Mouse (Mus musculus): ENCODE results near the gene Kif21a.

Gene Kif21a

DNA sequence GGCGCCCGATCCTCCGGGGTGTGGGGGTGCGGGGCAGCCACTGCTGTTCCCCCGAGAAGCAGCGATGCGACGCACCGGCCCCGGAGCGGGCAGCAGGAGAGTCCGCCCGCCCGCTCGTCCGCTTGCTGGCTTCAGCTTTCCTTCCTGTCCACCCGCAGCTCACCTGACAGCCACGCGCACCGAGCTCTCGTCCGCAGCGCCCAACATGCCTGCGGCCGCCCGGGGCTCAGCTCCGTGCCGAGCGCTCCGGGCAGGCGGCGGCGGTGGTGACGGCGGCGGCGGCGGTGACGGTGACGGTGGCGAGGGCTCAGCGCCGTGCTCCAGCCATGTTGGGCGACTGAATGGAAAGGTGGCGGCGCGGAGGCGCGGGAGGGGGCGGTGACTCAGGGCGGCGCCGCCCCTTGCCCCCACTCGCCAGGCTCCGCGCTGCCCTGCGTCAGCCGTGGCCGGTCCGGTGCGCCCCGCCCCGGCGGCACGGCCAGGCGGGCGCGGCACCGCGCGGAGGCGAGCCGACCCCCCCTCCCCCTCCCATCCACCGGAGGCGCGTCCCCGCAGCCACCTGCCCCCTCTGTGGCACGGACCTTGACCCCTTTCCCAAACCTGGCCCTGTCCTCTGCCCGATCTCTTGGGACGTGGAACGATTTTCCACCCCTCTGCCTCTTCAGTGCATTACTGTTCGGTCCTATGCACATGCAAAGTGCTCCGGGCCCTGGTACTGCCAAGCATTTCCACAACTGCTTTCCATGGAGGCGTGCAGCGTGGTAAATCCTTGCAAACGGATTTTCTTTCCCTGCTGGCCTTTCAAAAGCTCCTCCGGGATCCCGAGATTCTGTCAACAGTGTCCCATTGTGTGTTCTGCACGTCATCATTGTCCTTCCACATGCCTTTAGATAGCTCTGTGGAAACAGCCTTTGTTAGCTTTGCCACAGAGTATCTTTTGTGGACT lies at the start of gene Kif21a:
Kif21a (minus strand) TSS at position 453 of the 946 bp plus-strand sequence.
- peak; percentile 68 for DNase-seq (ENCODE audit: low spot score)

GRCm38 (mm10) chr15:91096606-91097005 lies 46.9 kb upstream of the Kif21a start:
- no peak for DNase-seq (ENCODE audit: low spot score)

GRCm38 (mm10) chr15:91089427-91089826 lies 39.7 kb upstream of the Kif21a start:
- DNase-seq (ENCODE audit: low spot score): no peak

- DNase-seq (ENCODE audit: low spot score): no peak
These were observed 38.3 kb upstream of the Kif21a start for GRCm38 (mm10) chr15:91088071-91088470.

DNA sequence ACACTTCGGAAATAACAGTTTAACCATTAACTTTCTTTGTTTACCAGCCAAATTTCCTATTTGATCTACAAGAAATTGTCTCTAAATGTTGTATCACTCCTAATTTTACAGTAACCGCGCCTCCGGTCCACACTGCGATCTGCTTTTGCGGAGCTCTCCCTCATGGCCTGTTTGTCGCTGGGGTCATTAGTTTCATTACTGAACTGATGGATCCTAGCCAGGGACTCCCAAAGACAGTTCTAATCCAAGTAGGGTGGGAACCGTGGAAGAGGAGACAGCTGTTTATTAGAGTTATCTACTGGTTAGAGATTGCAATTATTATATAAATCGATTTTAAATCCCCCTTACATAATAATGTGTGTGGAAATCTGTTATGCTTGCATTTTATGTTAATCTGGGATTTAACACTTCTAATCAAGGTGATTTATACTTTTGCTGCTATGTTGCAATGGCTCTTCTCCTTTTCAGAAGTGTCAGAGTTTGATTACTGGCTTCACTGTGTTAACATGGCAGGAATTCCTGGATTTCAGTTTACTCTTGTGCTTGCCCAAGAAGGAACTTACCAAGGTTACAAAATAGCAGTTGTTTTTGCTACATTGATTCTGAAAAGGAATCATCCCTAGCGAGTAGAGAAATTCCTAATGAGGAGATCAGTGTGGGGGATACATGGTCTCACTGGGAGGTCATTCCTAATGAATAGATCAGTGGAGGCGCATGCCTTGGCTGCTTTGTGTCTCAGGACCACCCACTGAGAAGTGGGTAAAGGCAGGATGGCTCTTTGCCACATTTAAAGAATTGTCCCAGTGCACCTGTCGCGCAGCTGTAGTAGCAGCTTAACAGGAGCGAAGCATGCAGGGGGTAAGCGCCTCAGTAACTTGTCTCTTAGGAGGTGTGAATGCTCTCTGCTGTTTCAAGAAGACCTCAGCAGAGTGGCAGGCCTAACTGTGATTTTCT lies 28.0 kb upstream of the Kif21a start:
- DNase-seq (ENCODE audit: low spot score): no peak

GRCm38 (mm10) chr15:91072440-91072839 lies 22.7 kb upstream of the Kif21a start:
- no peak for DNase-seq (ENCODE audit: low spot score)

GRCm38 (mm10) chr15:91064310-91064826 lies 14.6 kb upstream of the Kif21a start:
- DNase-seq (ENCODE audit: low spot score): no peak

GRCm38 (mm10) chr15:91063845-91064244 lies 14.1 kb upstream of the Kif21a start:
- no peak for DNase-seq (ENCODE audit: low spot score)

DNA sequence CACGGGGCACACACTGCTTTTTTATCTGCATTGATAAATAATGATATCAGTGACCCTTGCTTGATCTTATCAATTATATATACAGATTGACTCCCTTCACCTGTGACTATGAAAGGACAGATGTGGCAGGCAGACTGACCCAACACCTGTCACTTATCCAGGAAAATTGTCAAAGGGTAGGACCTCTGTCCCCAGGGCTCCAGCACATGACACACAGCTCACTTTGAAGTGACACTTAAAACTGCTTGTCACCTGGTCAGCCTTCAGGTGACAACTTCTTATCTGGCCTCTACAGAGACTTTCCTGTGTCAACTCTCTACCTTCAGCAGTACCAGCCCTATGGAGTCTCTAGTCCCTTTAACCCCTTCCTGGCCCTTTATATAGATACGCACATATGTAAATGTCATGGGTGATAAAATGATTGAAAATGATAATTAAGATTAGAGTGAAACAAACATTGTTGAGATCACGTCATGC lies 7.2 kb upstream of the Kif21a start:
- no peak for DNase-seq (ENCODE audit: low spot score)

GRCm38 (mm10) chr15:91056176-91056865 lies 6.6 kb upstream of the Kif21a start:
- DNase-seq (ENCODE audit: low spot score): no peak

GRCm38 (mm10) chr15:91048951-91049495 lies 725 bp downstream of the Kif21a start:
- no peak for DNase-seq (ENCODE audit: low spot score)

GRCm38 (mm10) chr15:91047627-91048026 lies 2.1 kb downstream of the Kif21a start:
- no peak for DNase-seq (ENCODE audit: low spot score)

- no peak for DNase-seq (ENCODE audit: low spot score)
These were observed 3.2 kb downstream of the Kif21a start for GRCm38 (mm10) chr15:91046506-91046905.

GRCm38 (mm10) chr15:91043263-91043662 lies 6.5 kb downstream of the Kif21a start:
- DNase-seq (ENCODE audit: low spot score): no peak

DNA sequence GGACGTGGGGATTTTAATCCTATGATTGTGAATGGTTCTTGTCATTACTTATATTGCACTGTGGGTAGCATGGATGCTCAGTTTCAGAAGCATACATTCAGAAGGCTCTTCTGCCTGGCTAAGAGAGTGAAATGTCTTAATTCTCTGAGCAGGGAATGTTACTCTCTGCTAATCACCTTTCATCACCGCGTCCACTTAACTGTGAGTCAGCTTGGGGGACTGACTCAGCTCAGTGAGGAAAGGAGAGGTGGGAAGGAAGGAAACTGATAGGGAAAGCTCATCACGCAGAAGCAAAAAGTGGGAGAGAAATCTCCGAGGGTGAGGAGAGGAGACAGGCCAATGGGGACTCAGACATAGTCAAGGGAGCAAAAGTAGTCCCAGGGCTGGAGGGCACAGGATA lies 10.9 kb downstream of the Kif21a start:
- DNase-seq (ENCODE audit: low spot score): no peak

DNA sequence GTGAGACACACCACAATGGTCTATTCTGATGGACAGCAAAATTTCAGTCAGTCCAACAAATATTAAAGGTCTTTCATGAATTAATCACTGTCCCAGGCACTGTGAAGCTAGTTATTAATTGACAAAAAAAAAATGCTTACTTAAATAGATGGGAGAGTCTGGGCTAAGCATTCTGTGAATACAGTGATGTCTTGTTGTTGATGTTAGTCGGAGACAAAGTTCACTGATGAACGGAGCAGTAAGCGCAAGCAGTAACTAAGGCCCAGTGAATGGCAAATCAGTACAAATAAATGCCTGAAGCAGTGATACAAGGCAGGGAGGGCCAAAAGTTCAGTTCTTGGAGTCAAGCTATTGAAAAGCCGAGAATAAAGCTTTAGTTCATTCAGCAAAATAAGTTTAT lies 15.7 kb downstream of the Kif21a start:
- no peak for DNase-seq (ENCODE audit: low spot score)

DNA sequence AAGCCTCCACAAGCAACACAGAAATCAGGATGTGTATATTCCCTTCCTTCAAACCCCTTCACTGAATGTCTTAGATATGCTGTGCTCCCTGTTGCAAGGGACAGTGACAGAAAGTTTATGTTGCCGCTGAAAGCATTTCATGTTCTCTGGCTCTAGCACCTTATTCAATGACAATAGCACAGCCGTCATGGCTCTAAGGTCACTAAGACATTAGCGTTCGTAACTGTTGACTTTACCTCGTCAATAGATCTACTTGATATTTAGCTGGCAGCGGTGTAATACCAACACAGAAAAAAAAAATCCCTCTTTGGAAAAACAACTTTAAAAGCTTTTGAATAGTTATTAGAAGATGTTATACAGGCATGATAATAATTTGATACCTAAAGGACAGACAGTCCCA lies 16.2 kb downstream of the Kif21a start:
- no peak for DNase-seq (ENCODE audit: low spot score)

DNA sequence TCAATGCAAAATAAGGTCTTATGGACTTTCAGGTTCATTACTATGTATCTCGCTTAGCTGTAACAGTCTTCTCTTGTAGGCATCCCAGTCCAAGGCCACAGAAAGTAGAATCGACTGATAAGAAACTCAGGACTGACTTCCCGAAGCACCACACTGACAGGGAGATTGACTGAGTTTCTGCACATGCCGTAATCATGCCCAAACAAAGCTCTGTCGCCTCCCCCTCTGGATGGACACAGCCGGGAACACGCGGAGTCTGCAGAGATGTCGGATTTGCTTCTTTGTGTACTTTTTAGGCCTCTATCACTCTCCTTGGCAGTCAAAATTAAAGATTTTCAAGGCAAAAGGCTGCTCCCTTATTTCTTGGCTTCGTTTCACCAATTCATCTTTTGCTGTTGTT lies 20.8 kb downstream of the Kif21a start:
- DNase-seq (ENCODE audit: low spot score): peak; percentile 24

DNA sequence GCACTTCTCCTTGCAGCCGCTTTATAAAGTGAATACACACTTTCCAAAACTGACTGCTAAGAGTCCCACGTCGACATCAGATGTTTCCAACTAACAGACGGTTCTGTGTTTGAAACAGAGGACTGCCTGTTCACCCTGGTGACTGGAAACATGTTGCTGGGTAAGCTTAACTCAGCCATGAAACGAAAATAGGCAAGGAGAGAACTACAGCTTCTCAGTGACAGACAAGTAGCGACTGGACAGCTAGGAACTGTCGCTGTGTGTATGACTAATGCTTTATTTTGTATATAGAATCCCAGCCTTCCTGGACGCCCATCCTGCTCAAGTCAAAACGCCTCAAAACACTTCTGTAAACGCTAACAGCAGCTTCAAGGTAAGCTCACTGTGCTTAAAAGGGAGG lies 21.3 kb downstream of the Kif21a start:
- DNase-seq (ENCODE audit: low spot score): no peak

DNA sequence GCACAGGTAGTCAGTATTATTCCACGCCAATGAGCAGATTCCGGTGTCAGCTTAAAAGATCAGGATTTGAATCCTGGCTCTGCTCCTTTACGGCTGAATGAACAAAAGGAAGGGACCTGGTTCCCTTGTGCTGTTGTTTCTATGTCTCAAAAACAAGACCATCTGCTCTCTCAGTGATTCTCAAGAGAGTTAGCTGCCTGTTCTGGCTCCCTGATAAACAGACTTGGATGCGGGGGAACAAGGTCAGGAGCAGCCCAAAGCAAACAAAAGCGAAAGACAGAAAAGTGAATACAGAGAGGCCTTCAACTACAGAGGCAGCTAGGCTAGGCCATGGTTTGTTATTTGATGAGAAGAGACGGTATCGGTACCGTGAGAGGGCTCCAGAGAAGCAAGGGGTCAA lies 27.5 kb downstream of the Kif21a start:
- DNase-seq (ENCODE audit: low spot score): peak; percentile 50

GRCm38 (mm10) chr15:91018861-91019187 lies 30.9 kb downstream of the Kif21a start:
- no peak for DNase-seq (ENCODE audit: low spot score)

All from ovary, adult 18-20 months (tissue).